Mouse (Mus musculus) cerebellum, adult 2 months (tissue): Measurements from ENCODE around the gene Sgk2.

Experiments
- CTCF ChIP-seq: fragments of 200-500 bp; IDR thresholded peaks from 2 replicates; pipeline ENCODE4 v1.5.1; 2011; ENCODE audit warnings: low read depth, mild to moderate bottlenecking, control low read depth, low read length, moderate library complexity, borderline replicate concordance; ENCODE audit not compliant: insufficient read depth
- POLR2A ChIP-seq: fragments of 200-500 bp; IDR thresholded peaks from 2 replicates; pipeline ENCODE4 v1.6.1; 2011; ENCODE audit warnings: low read length, control low read depth, borderline replicate concordance; ENCODE audit not compliant: insufficient read depth

GRCm38 (mm10) chr2:162973637-162974036, 13.5 kb upstream of the Sgk2 start:
- TF ChIP-seq CTCF (no peak), POLR2A (no peak)
